Mouse (Mus musculus) ovary, postnatal 36 days (tissue): ENCODE measurements around the gene Zic5.

Source experiments
- DNase-seq: peaks from one replicate; pipeline ENCODE4 v3.0.0; 2022; ENCODE audit warnings: low spot score, mixed read lengths

Zic5 gene

DNA sequence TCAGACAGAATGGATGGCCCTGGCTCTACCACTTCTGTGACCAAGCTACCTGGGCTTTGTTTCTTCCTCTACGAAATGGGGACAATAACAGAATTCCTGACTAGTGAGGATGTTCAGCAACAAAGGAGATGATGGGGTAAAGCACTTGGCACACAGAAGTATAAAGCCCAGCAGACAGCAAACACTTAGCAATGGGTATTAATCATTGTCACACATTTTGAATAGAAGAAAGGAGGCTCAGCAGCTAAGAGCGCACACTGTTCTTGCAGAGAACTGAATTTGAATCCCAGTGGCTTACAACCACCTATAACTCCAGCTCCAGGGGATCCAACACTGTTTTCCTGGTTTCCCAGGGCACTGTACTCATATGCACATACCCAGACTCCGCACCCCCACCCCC lies 37.8 kb downstream of the Zic5 start:
- no peak for DNase-seq

DNA sequence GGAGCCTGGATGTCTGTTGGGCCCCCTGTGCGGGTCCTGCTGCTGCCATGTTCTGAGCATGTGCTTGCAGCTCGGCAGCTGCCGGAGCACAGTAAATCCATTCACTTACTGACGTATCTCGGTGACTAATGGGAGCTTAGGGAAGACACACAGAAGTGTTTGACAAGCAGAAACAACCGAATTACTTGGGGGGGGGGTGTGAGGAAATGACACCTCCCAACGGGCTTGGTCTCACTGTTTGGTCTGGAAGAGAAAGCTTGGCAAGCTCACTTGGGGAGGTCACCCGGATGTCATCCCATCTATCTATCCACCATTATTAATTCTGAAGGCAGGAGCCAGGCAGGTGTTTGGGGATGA lies 38.3 kb downstream of the Zic5 start:
- DNase-seq, result no peak

DNA sequence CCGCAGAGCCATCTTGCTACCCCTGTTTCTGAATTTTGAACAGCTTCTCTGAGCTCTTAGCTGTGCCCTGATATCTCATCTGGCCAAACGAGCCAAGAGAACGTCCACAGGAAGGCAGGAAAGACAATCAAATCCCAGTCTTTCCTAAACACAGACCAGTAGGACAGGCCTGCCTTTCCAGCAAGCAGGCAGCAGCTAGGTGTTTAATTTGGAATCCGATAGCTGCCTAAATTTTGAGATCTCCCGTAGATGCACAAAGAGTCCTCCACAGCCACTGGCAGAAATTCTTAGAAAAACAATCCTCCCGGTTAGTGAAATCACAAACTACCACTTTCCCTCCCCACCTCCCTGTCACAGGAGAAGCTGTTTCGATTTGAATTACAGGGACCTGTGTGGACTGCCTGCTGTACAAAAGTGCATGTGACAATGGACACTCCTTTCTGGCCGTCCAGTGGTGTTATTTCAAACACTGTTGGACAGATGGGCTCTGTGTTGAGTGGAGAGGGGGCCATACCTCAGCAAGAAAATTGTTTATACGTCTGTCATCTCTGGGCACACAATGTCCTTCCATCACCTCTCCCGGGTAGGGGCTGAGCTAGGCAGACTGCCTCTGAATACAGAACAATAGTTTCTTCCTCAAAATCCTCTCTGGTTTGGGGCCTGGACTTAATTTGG lies 38.8 kb downstream of the Zic5 start:
- DNase-seq, result no peak

GRCm38 (mm10) chr14:122424441-122424840 lies 41.0 kb downstream of the Zic5 start:
- DNase-seq, result no peak

DNA sequence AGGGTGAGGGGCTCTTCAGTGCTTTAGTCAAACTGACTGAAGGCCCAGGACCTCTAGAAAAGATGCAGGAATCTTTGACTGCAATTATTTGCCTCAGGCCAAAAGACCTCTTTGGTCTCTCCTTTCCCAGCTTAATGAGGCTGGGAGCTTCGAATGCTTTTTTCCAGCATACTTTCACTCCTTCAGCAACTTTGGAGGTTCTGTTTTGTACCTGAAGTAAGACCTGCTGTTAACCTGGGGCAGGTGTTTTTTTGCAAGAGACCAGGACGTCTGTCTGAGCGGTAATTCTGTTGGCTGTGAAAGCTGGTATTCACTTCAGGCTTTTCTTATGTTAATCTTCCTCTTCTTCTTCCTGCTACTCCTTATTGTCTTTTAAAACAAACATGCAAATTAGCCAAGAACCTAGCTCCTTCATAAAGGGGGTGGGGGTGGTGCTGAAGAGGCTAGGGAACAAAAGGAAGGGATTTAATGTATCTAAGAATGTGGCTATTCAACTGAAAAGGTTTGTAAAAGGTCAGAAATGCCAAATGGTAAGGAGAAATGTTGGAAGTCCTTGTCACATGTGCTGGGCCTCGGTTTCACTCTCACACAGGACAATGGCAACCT lies 49.2 kb downstream of the Zic5 start:
- no peak for DNase-seq

- no peak for DNase-seq
These were observed 50.7 kb downstream of the Zic5 start for GRCm38 (mm10) chr14:122414786-122415185.

DNA sequence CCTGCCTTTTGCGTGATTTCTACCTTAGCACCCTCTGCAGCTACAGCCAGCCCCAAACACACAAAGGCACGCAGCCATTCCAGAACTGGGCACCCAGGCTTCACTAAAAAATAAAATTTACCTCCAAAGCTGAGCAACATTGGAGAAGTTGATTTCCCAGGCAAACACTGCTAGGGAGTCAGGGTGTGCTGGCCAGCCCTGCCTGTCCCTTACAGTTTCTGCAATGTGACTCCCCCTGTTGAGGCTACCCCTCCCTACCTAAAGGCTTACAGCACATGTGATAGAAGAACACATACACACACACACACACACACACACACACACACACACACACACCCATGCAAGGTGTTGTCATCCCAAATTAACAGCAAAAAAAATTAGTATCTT lies 51.9 kb downstream of the Zic5 start:
- DNase-seq, result no peak

DNA sequence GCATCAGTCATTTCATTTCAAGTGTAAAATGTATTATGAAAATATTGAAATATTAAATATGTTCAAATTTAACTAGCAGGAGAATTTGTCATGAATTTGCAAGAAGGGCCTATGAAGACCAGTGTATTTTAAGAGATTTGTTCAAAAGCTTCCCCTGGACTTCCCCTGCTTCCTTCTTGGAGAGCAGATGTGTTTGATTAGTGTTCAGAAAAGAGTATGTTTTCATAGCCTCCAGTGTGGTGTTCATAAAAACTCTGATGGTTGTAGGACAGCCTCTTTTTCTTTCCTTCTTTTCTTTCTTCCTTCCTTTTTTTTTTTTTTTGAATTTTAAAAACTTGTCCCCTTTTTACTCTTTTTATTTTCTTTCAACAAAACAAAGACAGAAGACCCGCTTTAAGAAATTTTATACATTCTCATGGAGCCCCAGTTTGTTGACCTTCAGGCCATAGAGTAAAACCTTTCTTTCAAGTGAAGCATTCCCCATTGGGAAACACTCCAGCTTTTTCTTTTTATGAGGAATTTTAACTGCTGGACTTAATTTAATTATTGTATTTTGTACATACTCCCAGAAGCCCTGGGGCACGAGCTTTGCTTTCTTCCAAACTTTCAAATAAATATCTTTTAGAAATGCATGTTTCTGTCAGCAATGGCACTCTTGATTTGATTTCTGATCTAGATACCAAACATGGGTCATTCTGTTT lies 52.5 kb downstream of the Zic5 start:
- no peak for DNase-seq
